Mouse (Mus musculus) MEL (cell line): ENCODE data around the gene Gmeb2.

Source experiments
- CTCF ChIP-seq, 3 experiments: IDR thresholded peaks in 2 of 3; conservative IDR thresholded peaks in 1 of 3; 2 replicates each; pipeline ENCODE4 v1.5.1; 2011 to 2012; ENCODE audit warnings: low read length in 3 of 3, low read depth in 2 of 3, mild to moderate bottlenecking in 2 of 3, improper control_type of control experiment in 1 of 3, inconsistent platforms in 1 of 3, mixed read lengths in 1 of 3, moderate library complexity in 1 of 3; ENCODE audit not compliant: control insufficient read depth in 1 of 3, insufficient read depth in 1 of 3, poor library complexity in 1 of 3, severe bottlenecking in 1 of 3
- E2F4 ChIP-seq: IDR thresholded peaks from 2 replicates; pipeline ENCODE4 v1.6.1; 2011; ENCODE audit warnings: low read depth, low read length, improper control_type of control experiment, borderline replicate concordance
- ELF1 ChIP-seq: IDR thresholded peaks from 2 replicates; pipeline ENCODE4 v1.6.1; 2014; ENCODE audit warnings: low read depth, mild to moderate bottlenecking, inconsistent platforms, low read length, improper control_type of control experiment, moderate library complexity
- EP300 ChIP-seq, 2 experiments: IDR thresholded peaks; 2 replicates each; pipeline ENCODE4 v1.6.1; 2011; ENCODE audit warnings: improper control_type of control experiment in 2 of 2, low read length in 2 of 2, low read depth in 1 of 2, mild to moderate bottlenecking in 1 of 2
- HCFC1 ChIP-seq: IDR thresholded peaks from 2 replicates; pipeline ENCODE4 v1.6.1; 2012; ENCODE audit warnings: low read depth, mild to moderate bottlenecking, inconsistent platforms, low read length, improper control_type of control experiment, moderate library complexity
- KAT2A ChIP-seq: conservative IDR thresholded peaks from 2 replicates; pipeline ENCODE4 v1.6.1; 2012; ENCODE audit warnings: low read depth, low read length, improper control_type of control experiment, inconsistent platforms
- MAX ChIP-seq: IDR thresholded peaks from 2 replicates; pipeline ENCODE4 v1.6.1; 2011; ENCODE audit warnings: low read length, improper control_type of control experiment
- MEF2A ChIP-seq: IDR thresholded peaks from 2 replicates; pipeline ENCODE4 v1.6.1; 2014; ENCODE audit warnings: low read depth, mild to moderate bottlenecking, inconsistent platforms, low read length, improper control_type of control experiment; ENCODE audit not compliant: poor library complexity, insufficient replicate concordance, severe bottlenecking; ENCODE audit errors: extremely low read depth
- POLR2A ChIP-seq, 2 experiments: IDR thresholded peaks; 2 replicates each; pipeline ENCODE4 v1.6.1; 2011 to 2012; ENCODE audit warnings: low read length in 2 of 2, mild to moderate bottlenecking in 2 of 2, control low read depth in 1 of 2, improper control_type of control experiment in 1 of 2, low read depth in 1 of 2, moderate library complexity in 1 of 2; ENCODE audit not compliant: control insufficient read depth in 1 of 2, insufficient read depth in 1 of 2, poor library complexity in 1 of 2
- RAD21 ChIP-seq: IDR thresholded peaks from 2 replicates; pipeline ENCODE4 v1.6.1; 2011; ENCODE audit warnings: mild to moderate bottlenecking, low read depth, low read length, improper control_type of control experiment
- SMC3 ChIP-seq: IDR thresholded peaks from 2 replicates; pipeline ENCODE4 v1.6.1; 2011; ENCODE audit warnings: low read depth, low read length, improper control_type of control experiment
- TAL1 ChIP-seq: IDR thresholded peaks from 2 replicates; pipeline ENCODE4 v1.6.1; 2012; ENCODE audit warnings: mild to moderate bottlenecking, inconsistent platforms, low read length, moderate library complexity, mixed read lengths
- TBP ChIP-seq: IDR thresholded peaks from 2 replicates; pipeline ENCODE4 v1.8.0; 2011; ENCODE audit warnings: low read depth, low read length, improper control_type of control experiment
- USF1 ChIP-seq: IDR thresholded peaks from 2 replicates; pipeline ENCODE4 v1.6.1; 2014; ENCODE audit warnings: low read depth, mild to moderate bottlenecking, inconsistent platforms, low read length, improper control_type of control experiment, moderate library complexity

DNA sequence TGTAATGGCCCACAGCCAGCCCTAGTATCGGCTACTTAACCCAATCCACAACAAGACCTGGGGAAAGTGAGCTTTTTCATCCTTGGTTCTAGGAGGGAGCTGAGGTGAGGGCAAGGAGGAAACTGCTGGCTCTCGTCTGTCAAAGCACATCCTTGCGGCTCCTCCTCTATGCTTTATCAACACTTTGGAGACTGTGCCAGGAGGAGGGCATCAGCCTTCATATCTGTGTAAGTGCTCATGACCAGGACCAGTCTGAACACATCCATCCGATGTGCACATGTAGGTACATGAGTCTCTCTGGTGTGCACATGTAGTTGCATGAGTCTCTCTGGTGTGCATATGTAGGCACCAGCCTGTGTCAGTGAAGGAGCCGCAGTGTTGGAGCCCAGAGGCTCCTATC, 82.2 kb downstream of the Gmeb2 start:
- TF ChIP-seq RAD21 (no peak), CTCF (IDR thresholded peaks at IDR 0.05 in 2 of 3, conservative IDR thresholded peaks at IDR 0.05 in 1 of 3; ENCODE audit: control insufficient read depth in 1 of 3, insufficient read depth in 1 of 3, low read depth in 2 of 3, low read length in 3 of 3, poor library complexity in 1 of 3, severe bottlenecking in 1 of 3) (no peak), MEF2A (no peak), E2F4 (no peak), TAL1 (no peak), USF1 (no peak), POLR2A (IDR thresholded peaks at IDR 0.05; ENCODE audit: control insufficient read depth in 1 of 2, insufficient read depth in 1 of 2, low read depth in 1 of 2, low read length in 2 of 2, poor library complexity in 1 of 2) (no peak), KAT2A (no peak), HCFC1 (no peak), MAX (no peak), EP300 (IDR thresholded peaks at IDR 0.05; ENCODE audit: low read depth in 1 of 2, low read length in 2 of 2) (no peak), SMC3 (no peak), ELF1 (no peak), TBP (no peak)
